Mouse (Mus musculus): Measurements from ENCODE around the gene Anapc4. TPM values are rescaled to one million over a fixed set of nuclear protein-coding genes. Genes with fewer than 3 reads are reported as not detected.

The Anapc4 gene
- polyA plus RNA-seq, 1 experiment from 2014 or later, result 115 TPM

GRCm38 (mm10) chr5:52911286-52911870, 77.6 kb downstream of the Anapc4 start:
- H3K4me3 ChIP-seq (ENCODE audit: low read depth, low read length), result no peak overlapping the region
- H3K4me2 ChIP-seq (ENCODE audit: low read depth, low read length), result no peak overlapping the region
- 89% methylated on average over 10 of the region's 10 CpGs for WGBS
- H3K27me3 ChIP-seq (ENCODE audit: control insufficient read depth, insufficient read depth, low read length), result no peaks in the 10 kb centered on the region
- H3K4me1 ChIP-seq (ENCODE audit: control insufficient read depth, insufficient read depth, low read length), result no peaks in the 10 kb centered on the region
- H3K36me3 ChIP-seq (ENCODE audit: control insufficient read depth, insufficient read depth, low read length), result no peaks in the 10 kb centered on the region
- H3K27ac ChIP-seq (ENCODE audit: low read depth, low read length), result no peak overlapping the region
- no peak overlapping the region for H3K9ac ChIP-seq (replicated peaks; ENCODE audit: low read depth, low read length)
- H3K9me3 ChIP-seq (ENCODE audit: control insufficient read depth, low read length), result no peaks in the 10 kb centered on the region
- ATAC-seq (ENCODE audit: low read depth), result no peak

GRCm38 (mm10) chr5:52913711-52914110, 79.9 kb downstream of the Anapc4 start:
- Histone ChIP-seq H3K27ac (ENCODE audit: low read depth, low read length) (no peak overlapping the region), H3K4me1 (ENCODE audit: control insufficient read depth, insufficient read depth, low read length) (no peaks in the 10 kb centered on the region), H3K9ac (replicated peaks; ENCODE audit: low read depth, low read length) (no peak overlapping the region), H3K27me3 (ENCODE audit: control insufficient read depth, insufficient read depth, low read length) (no peaks in the 10 kb centered on the region), H3K9me3 (ENCODE audit: control insufficient read depth, low read length) (no peaks in the 10 kb centered on the region), H3K4me3 (ENCODE audit: low read depth, low read length) (no peak overlapping the region), H3K4me2 (ENCODE audit: low read depth, low read length) (no peak overlapping the region), H3K36me3 (ENCODE audit: control insufficient read depth, insufficient read depth, low read length) (no peaks in the 10 kb centered on the region)
- ATAC-seq (ENCODE audit: low read depth), result no peak
- 95% methylated on average over 7 of the region's 7 CpGs for WGBS

GRCm38 (mm10) chr5:52916186-52916585, 82.4 kb downstream of the Anapc4 start:
- H3K4me1 ChIP-seq (ENCODE audit: control insufficient read depth, insufficient read depth, low read length), result no peaks in the 10 kb centered on the region
- no peak overlapping the region for H3K27ac ChIP-seq (ENCODE audit: low read depth, low read length)
- WGBS, result 78% methylated on average over 6 of the region's 6 CpGs
- no peaks in the 10 kb centered on the region for H3K36me3 ChIP-seq (ENCODE audit: control insufficient read depth, insufficient read depth, low read length)
- no peaks in the 10 kb centered on the region for H3K27me3 ChIP-seq (ENCODE audit: control insufficient read depth, insufficient read depth, low read length)
- H3K9me3 ChIP-seq (ENCODE audit: control insufficient read depth, low read length), result no peaks in the 10 kb centered on the region
- no peak overlapping the region for H3K4me2 ChIP-seq (ENCODE audit: low read depth, low read length)
- H3K4me3 ChIP-seq (ENCODE audit: low read depth, low read length), result no peak overlapping the region
- no peak for ATAC-seq (ENCODE audit: low read depth)
- H3K9ac ChIP-seq (replicated peaks; ENCODE audit: low read depth, low read length), result no peak overlapping the region

Other genes with a start within 250 kb of the Anapc4 start
- gene Sepsecs, start 164.3 kb upstream of the Anapc4 start, polyA plus RNA-seq (2014; fragmentation: Nextera tagmentation; extraction: Ambion mirVana), result 7.4 and 8.3 TPM in 2 replicates
- 4.6 and 7.9 TPM in 2 replicates for gene Pi4k2b, start 92.4 kb upstream of the Anapc4 start, polyA plus RNA-seq (2014; fragmentation: Nextera tagmentation; extraction: Ambion mirVana)
- gene Zcchc4, start 58.6 kb upstream of the Anapc4 start, polyA plus RNA-seq (2014; fragmentation: Nextera tagmentation; extraction: Ambion mirVana), result 11.7 and 12.6 TPM in 2 replicates
- gene Slc34a2, start 204.1 kb downstream of the Anapc4 start, polyA plus RNA-seq (2014; fragmentation: Nextera tagmentation; extraction: Ambion mirVana), result not detected in 2 replicates